Mouse (Mus musculus): Measurements from ENCODE around the gene Pbx1.

GRCm38 (mm10) chr1:168473255-168474069, 41.4 kb upstream of the Pbx1 start:
- TF ChIP-seq CTCF (IDR thresholded peaks at IDR 0.05 in 2 of 3, conservative IDR thresholded peaks at IDR 0.05 in 1 of 3; ENCODE audit: control insufficient read depth in 1 of 3, insufficient read depth in 1 of 3, low read depth in 2 of 3, low read length in 3 of 3, poor library complexity in 1 of 3, severe bottlenecking in 1 of 3) (no peak), MYC (IDR thresholded peaks at IDR 0.05; ENCODE audit: low read depth, low read length) (no peak), TCF12 (IDR thresholded peaks at IDR 0.05; ENCODE audit: low read depth, low read length) (no peak), CHD2 (IDR thresholded peaks at IDR 0.05; ENCODE audit: low read length) (no peak), POLR2A (IDR thresholded peaks at IDR 0.05; ENCODE audit: control insufficient read depth in 1 of 2, insufficient read depth in 1 of 2, low read depth in 1 of 2, low read length in 2 of 2, poor library complexity in 1 of 2) (no peak), MAFK (IDR thresholded peaks at IDR 0.05; ENCODE audit: borderline replicate concordance, low read depth, low read length) (no peak), MAX (IDR thresholded peaks at IDR 0.05; ENCODE audit: low read length) (no peak), USF1 (IDR thresholded peaks at IDR 0.05; ENCODE audit: low read depth, low read length) (no peak), EP300 (IDR thresholded peaks at IDR 0.05; ENCODE audit: low read depth in 1 of 2, low read length in 2 of 2) (no peak), E2F4 (IDR thresholded peaks at IDR 0.05; ENCODE audit: borderline replicate concordance, low read depth, low read length) (no peak)

Data from MEL (cell line).